In genomic region chr11:117952174-117952933, GRCm38 (mm10) we compare ENCODE assay signal across 14 mouse cellular contexts. TPM values are rescaled to one million over a fixed set of nuclear protein-coding genes. Genes with fewer than 3 reads are reported as not detected.
DNase-seq lines count a peak whose midpoint lies in the region; ATAC-seq and TF ChIP-seq lines count a peak whose summit lies in the region.
"Had no signal": no experiment of that assay in that cellular context is flagged by ENCODE, and none has a peak within 500 bp of the region (broad histone marks: within the 10 kb centered on the region; RNA-seq: fewer than 3 reads in every experiment).

No protein-coding gene starts in this region.

- H3K36me3 ChIP-seq in liver, postnatal 0 days (replicated peaks; ENCODE audit: insufficient read depth, low read length) = no peaks in the 10 kb centered on the region
- H3K36me3 ChIP-seq in liver, embryonic 12.5 days = no peaks in the 10 kb centered on the region
- H3K36me3 ChIP-seq in intestine, postnatal 0 days (ENCODE audit: control insufficient read depth, insufficient read depth) = no peaks in the 10 kb centered on the region
- H3K36me3 ChIP-seq: embryonic facial prominence, embryonic 10.5 days; G1E; liver, embryonic 13.5 days had no signal

- no peaks in the 10 kb centered on the region for H3K9me3 ChIP-seq in liver, postnatal 0 days (ENCODE audit: low read length)
- H3K9me3 ChIP-seq in liver, embryonic 12.5 days (replicated peaks) = no peaks in the 10 kb centered on the region
- H3K9me3 ChIP-seq in intestine, postnatal 0 days (ENCODE audit: control insufficient read depth) = no peaks in the 10 kb centered on the region
- H3K9me3 ChIP-seq: embryonic facial prominence, embryonic 10.5 days; G1E; liver, embryonic 13.5 days had no signal

- TF ChIP-seq EP300 in liver, postnatal 0 days (IDR thresholded peaks at IDR 0.05; ENCODE audit: low read depth) = peak; percentile 16; the same call in 1 of the 2 replicates

- H3K4me2 ChIP-seq in liver, postnatal 0 days (ENCODE audit: low read depth, low read length) = no peak overlapping the region
- H3K4me2 ChIP-seq in liver, embryonic 12.5 days = no peak overlapping the region
- no peak overlapping the region for H3K4me2 ChIP-seq in intestine, postnatal 0 days (replicated peaks; ENCODE audit: low read depth)
- H3K4me2 ChIP-seq: liver, embryonic 13.5 days had no signal

- H3K4me1 ChIP-seq in liver, postnatal 0 days (ENCODE audit: insufficient read depth) = peaks cover 14% of the 10 kb centered on the region
- H3K4me1 ChIP-seq in liver, embryonic 12.5 days = peaks cover 29% of the 10 kb centered on the region; the same call in 1 of the 2 replicates
- 0 out of 2 replicates have a peak, but pooled peaks cover 10% of the 10 kb centered on the region for H3K4me1 ChIP-seq in intestine, postnatal 0 days (replicated peaks; ENCODE audit: control insufficient read depth, insufficient read depth, low read length)

- 53% methylated on average over 9 of the region's 9 CpGs for WGBS in liver, postnatal 0 days (ENCODE audit: insufficient replicate concordance)
- 35% methylated on average over 9 of the region's 9 CpGs for WGBS in liver, embryonic 12.5 days (ENCODE audit: insufficient replicate concordance)
- 73% methylated on average over 9 of the region's 9 CpGs for WGBS in intestine, postnatal 0 days

- no peak for TF ChIP-seq CTCF in liver, postnatal 0 days (IDR thresholded peaks at IDR 0.05; ENCODE audit: low read depth)
- no peak for TF ChIP-seq CTCF in intestine, postnatal 0 days (IDR thresholded peaks at IDR 0.05; ENCODE audit: low read depth)

- peak; percentile 56 for DNase-seq in liver, postnatal 0 days
- DNase-seq in T-cell, adult 2 months (ENCODE audit: low spot score) = peak; percentile 90
- peak; percentile 69 to 83 for DNase-seq in natural killer cell, adult 2 months (ENCODE audit: low spot score in 2 of 2)
- peak; percentile 95 for DNase-seq in thymus, postnatal 25 days
- no peak for DNase-seq in kidney, postnatal 10 days
- DNase-seq: heart, adult 18-20 months; heart, postnatal 36 days; liver, embryonic 13.5 days; retina, postnatal 1 day had no signal

- no peak overlapping the region for H3K9ac ChIP-seq in liver, postnatal 0 days (replicated peaks)
- no peak overlapping the region for H3K9ac ChIP-seq in liver, embryonic 12.5 days
- no peak overlapping the region for H3K9ac ChIP-seq in intestine, postnatal 0 days (ENCODE audit: low read depth, low read length)
- H3K9ac ChIP-seq: liver, embryonic 13.5 days had no signal

- H3K4me3 ChIP-seq in liver, postnatal 0 days (ENCODE audit: low read depth, low read length) = no peak overlapping the region
- no peak overlapping the region for H3K4me3 ChIP-seq in liver, embryonic 12.5 days
- no peak overlapping the region for H3K4me3 ChIP-seq in intestine, postnatal 0 days (ENCODE audit: low read depth, low read length)
- H3K4me3 ChIP-seq: embryonic facial prominence, embryonic 10.5 days; liver, embryonic 13.5 days had no signal

- peaks cover 15% of the 10 kb centered on the region for H3K27me3 ChIP-seq in liver, postnatal 0 days (ENCODE audit: insufficient read depth, low read length)
- peaks cover 76% of the 10 kb centered on the region for H3K27me3 ChIP-seq in liver, embryonic 12.5 days (replicated peaks)
- no peaks in the 10 kb centered on the region for H3K27me3 ChIP-seq in intestine, postnatal 0 days (replicated peaks; ENCODE audit: control insufficient read depth, insufficient read depth, low read length)

- no peak overlapping the region for H3K27ac ChIP-seq in liver, postnatal 0 days (ENCODE audit: low read depth)
- no peak overlapping the region for H3K27ac ChIP-seq in liver, embryonic 12.5 days
- no peak overlapping the region for H3K27ac ChIP-seq in intestine, postnatal 0 days (ENCODE audit: low read depth, low read length)
- H3K27ac ChIP-seq: liver, embryonic 13.5 days had no signal

- ATAC-seq in liver, postnatal 0 days = no peak
- no peak for ATAC-seq in liver, embryonic 12.5 days
- ATAC-seq in intestine, postnatal 0 days = no peak
- ATAC-seq: forebrain, embryonic 14.5 days had no signal

RNA-seq across cellular contexts. Expression of gene Socs3, which starts 17.5 kb away (rescaled TPM):
- polyA plus RNA-seq in liver, postnatal 0 days (2015; fragmentation: Nextera tagmentation; extraction: Ambion mirVana) = 3.5 and 5.8 TPM in 2 replicates
- 8.6 and 9.8 TPM in 2 replicates for polyA plus RNA-seq in liver, embryonic 12.5 days (2016; fragmentation: Nextera tagmentation; extraction: Ambion mirVana)
- polyA plus RNA-seq in intestine, postnatal 0 days (2015; fragmentation: Nextera tagmentation; extraction: Ambion mirVana) = 15.7 and 15.9 TPM in 2 replicates

RNA-seq across cellular contexts. Expression of gene Pgs1, which starts 33.7 kb away (rescaled TPM):
- polyA plus RNA-seq in liver, postnatal 0 days (2015; fragmentation: Nextera tagmentation; extraction: Ambion mirVana) = 9.1 and 10.1 TPM in 2 replicates
- 26.4 and 29.6 TPM in 2 replicates for polyA plus RNA-seq in liver, embryonic 12.5 days (2016; fragmentation: Nextera tagmentation; extraction: Ambion mirVana)
- 23.1 and 24.0 TPM in 2 replicates for polyA plus RNA-seq in intestine, postnatal 0 days (2015; fragmentation: Nextera tagmentation; extraction: Ambion mirVana)
